Mouse (Mus musculus) T-helper 2 cell (primary cell): ENCODE measurements at regions not wholly inside any gene's neighbourhood (a gene's known extent, or its start where the extent isn't known, plus 50 kb on each side); places are given as distances from the start of the nearest gene placed in this dataset.

Source experiments
- in situ Hi-C: fragments of 300-600 bp; cut with MboI, MseI; formaldehyde crosslinking; loops from one replicate; pipeline ENCODE4 v1.15.1; 2025; ENCODE audit warnings: high pct_unique_total_duplicates

DNA sequence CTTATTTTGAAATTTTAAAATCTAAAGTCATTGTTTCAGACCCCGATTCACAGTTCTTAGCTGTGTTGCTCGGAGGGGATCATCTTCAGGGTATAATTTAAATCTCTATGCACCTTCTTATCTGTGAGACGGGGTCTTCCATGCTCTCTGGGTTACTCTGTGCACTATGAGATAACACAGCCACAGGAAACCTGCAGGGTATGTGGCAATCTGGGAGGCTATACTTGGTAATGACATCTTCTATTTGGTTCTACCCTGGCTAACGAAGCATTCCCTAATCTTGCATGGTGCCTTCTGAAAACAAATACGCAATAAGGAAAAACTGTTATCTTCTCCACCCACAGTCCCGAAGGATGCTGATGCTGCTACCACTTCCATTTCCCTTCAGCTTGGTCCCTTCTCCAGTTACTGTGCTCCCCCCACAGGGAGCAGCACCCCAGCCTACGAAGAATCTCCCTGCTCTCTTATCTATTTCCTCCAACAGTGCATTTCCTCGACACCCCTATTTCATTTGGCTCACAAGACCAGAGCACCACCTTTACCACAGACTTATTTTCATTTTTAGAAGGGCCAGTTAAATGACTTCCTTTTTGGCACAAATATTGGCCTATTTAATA lies 378.2 kb downstream of the Gm9195 start:
- in situ Hi-C loops = no loop called here

DNA sequence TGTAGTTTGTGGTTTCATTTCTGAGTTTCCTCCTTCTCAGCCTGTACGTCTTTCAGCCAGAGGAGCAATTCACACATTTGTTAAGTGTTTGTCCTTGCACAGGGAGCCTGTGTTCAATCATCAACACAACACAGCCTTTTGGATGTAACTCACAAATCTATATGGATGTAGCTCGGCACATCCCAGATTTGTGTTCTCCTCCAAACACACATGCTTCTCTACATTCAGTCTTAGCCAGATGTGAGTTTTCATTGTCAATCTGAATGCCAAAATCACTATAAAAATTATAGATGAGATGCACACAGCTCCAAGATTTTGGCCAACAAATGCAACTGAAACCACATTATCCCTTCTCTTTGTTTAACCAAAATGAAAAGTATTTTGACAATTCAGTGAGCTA lies 380.9 kb downstream of the Gm9195 start:
- in situ Hi-C loops = no loop called here

DNA sequence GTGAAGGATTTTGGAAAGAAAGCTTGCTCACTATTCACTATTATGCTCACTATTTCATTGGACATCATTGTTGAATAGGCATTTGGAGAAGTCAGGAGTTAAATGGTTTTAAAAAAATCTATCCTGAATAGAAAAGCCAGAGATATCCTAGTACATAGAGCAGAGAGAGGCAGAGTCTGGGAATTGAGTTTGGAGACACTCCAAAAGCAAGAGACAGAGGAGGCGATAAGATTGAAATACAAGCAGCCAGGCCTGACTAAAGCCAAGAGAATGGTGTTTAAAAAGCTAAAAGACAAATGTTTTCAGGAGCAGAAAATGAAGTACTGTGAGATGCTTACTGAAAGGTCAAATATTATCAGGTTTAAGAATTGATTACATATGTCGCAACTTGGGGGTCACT lies 400.1 kb downstream of the Gm9195 start:
- in situ Hi-C loops = no loop called here

DNA sequence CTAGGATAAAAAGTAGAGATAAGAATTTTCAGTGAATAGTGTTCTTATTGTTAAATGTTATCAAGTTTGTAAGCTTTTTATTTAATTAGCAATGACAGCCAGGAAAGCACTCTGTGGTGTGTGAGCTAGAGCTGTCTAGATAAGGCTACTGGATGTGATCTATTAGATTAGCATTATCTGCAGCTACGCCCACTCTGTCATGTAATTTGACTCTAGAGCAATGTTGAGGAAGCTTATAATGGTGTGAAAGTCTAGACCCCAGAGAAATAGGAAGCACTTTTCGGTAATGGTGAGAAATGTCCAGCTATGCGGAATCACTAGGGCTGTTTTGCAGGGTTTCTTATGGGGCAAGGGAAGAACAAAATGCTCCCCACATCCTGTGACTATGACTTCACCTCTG lies 410.2 kb downstream of the Gm9195 start:
- in situ Hi-C loops = no loop called here

DNA sequence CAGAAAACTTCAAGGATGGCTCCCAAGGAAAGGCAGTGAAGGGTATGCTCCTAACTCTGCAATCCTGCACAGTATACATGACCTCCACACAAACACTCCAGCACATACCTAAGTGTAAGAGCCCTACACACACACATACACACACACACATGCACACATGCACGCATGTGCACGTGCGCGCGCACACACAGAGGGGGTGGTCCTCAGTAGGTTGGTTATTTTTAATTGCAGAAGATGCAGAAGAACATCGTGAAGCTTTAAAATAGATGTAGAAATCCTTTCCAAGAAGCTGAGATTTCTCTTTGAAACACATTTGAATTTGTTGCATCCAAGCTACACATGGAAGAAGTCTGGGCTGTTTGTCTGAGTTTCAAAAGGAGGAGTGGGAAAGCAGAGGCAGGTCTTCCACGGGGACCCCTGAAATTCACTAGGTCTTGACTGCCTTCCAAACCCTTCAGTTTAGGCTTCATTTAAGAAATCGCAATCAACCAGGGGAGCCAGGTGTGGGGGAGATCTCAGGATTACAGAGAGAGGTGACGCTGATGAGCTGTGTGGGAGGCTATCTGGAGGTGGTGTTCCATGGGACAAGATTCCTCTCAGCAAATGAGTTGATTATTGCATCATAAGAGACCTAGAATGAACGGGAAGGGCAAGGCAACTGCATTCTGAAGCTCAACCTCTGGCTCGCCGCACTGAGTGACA lies 427.4 kb downstream of the Gm9195 start:
- in situ Hi-C loops = no loop called here

DNA sequence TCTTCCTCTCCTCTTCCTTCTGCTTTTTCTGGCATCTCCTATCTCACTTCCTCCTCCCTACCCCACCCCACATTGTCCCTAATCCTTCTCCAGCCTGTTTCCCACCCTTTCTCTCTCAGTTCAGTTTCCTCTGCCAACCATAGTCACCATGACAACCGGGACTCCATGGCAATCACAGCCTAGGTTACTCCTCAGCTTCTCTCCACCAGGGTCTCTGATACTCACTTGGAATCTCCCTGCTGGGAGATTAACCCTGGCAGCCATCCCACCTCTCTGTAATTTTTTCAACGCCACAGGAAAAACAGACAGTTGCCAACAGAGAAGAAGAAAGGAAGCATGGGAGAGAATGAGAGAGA lies 448.8 kb downstream of the Gm9195 start:
- in situ Hi-C loops = no loop called here

DNA sequence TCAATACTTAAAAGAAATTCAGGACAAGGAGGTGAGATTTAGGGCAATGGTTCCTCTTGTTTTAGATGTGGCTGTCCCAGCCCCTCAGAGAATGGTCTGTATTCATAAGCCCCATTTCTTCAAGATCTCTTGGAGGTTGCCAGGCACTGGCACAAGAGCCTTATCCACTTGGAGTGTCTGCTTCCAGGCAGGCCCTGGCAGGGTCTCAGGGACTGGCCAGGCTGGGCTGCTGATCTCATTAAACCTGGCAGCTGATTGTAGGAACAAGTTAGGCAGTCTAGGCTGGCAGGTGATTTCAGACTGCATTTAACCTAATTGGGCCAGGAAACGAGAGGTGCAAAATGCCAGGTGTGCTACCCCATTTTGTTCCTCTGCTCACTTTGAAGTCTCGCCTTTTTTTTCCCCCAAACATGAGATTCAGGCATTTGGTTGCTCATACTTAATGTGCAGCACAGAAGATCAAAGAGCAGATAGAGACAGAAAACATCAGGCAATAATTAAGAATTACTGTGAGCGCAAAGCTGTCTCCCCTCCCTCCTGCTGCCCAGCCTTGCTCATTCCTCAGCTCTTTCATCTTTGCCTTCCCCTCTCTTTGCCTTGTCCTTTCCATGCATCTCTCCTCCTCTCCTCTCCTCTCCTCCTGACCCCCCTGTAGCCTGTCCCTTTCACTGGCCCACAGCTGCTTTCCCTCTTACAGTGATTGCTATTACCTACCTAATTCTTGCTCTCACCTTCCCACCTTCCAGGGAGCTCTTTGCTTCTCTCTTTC lies 449.3 kb downstream of the Gm9195 start:
- in situ Hi-C loops = no loop called here

DNA sequence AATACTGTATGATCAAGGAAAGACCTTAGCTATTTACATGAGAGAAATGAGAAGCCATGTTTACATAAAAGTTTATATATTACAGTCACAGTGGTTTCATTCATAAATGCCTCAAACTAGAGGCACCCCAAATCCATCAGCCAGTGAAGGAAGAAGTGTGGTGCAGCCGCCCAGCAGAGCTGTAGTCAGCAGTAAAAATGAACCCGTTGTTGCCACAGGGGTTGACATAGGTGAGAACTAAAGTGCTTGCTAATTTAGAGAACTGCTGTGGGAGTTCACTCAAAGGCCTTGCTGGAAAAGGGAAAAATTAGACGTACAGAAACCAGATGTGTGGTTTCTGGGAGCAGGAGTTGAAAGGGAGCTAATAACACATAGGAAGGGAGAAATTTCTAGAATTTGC lies 461.2 kb downstream of the Gm9195 start:
- in situ Hi-C loops = no loop called here

DNA sequence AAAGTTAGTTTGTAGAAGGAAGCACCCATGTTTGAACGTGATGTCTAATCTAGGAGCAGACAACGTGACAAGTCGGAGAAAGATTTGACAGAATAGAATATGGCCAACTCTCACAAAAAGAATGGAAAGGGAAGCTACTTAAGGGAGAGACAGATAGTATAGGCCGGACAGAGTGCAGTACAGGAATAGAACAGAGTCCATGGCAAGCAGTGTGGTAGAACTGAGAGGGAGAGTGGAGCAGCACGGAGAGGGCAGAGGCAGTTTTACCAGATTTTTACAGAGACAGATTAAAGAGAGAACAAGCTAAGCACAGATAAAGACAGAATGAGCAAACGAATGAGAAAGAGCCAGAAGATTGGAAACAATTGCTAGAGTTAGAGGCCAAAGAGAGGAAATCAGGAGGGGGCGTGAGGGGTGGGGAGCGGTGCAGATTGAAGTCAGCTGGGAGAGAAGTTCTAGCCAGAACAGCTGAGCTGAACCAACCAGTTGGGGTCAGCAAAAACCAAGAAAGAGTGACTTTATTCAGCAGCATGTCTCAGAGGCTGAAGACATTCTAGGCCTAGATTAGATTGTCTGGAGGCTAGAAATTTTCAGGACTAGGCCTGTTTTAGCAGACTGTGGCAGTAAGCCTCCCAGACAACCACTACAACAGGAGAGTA lies 464.1 kb downstream of the Gm9195 start:
- in situ Hi-C loops = no loop called here

DNA sequence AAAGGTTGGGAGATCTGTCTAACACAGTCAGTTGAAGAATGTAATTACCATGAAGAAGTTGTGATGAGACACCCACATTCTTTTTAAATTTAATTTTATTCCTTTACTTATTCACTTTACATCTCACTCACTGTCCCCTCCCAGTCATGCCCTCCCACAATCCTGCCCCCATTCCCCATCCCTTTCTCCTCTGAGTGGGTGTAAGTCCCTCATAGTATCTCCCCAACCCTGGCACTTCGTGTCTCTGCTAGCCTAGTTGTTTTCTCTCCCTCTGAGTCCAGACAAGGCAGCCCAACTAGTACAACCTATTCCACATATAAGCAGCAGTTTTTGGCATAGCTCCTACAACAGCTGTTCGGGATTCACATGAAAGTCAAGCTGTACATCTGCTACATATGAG lies 487.3 kb downstream of the Gm9195 start:
- in situ Hi-C loops = no loop called here

DNA sequence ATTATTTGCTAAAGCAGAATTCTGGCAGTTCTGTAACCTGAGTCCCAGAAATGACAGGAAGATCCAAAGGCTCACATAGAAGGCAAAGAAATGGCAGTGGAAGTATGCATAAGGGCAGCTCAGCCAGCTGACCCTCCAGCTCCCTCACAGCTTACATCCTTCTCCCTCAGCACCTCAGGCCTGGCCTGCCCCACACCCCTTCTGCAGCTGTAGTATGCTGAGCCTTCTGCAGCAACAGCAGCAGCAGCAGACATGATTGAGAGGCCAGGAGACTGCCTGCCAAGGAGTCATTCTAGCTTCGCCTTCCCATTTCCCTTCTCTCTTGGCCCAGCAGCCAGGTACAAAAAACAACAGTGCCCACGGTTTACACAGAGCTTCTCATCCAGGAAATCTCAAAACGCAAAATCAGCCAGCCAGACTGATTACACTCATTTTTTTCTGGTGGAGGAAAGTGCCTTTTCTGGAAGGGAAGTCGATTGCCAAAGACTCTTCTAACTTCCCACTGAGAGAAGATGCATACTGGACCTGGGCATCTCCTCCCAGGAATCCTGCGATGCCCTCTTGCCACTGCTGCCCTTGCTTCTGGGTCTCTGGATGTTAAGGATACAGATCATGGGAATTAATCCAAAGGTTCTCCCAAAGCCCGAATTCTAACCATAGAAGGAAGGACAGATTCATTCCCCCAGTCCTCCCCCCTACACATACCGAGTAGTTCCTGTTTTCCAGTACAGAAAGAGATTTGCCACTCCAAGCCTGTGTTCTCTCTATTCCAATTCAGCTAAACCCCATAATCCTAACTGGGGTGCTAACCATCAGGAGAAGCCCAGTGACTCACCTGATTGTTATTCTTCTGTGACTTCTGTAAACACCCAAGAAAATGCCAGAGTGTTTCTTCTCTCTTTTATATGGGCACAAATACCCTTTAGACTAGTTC lies 489.2 kb downstream of the Gm9195 start:
- in situ Hi-C loops = no loop called here

DNA sequence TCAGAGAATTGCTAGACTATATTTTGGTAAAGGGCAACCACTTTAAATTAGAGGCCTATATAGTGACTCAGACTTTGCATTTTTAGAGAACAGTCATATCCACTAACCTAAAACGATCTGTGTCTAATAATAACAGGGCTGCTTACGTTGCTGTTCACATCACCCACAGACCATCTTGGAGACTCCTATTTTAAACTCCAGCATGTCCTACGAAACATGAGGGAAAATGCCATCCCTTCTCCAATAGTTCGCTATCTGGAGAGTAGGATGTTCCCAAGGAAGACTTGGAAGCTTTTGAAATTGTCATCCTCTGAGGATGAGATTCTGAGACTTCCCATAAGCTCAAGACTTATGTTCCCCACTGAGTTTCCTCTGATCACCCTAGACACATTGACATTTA lies 518.6 kb downstream of the Gm9195 start:
- in situ Hi-C loops = no loop called here

DNA sequence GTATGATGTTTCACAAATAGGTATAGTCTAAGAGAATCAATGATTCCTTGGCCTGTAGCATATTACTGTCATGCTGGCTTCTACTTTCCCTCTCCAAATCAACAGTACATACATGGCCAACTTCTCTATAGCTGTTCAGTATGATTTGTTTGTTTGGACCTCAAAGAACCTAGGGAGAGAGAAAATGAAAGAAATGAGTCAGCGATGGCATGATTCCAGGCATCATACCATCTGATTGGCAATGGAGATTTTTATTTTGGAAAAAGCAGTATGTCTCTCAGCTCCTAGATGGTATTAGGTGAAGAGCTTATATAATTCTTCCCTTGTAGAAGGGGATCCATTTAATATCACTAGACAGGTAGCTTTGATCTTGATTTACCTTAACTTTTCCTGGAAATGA lies 519.1 kb downstream of the Gm9195 start:
- in situ Hi-C loops = no loop called here

DNA sequence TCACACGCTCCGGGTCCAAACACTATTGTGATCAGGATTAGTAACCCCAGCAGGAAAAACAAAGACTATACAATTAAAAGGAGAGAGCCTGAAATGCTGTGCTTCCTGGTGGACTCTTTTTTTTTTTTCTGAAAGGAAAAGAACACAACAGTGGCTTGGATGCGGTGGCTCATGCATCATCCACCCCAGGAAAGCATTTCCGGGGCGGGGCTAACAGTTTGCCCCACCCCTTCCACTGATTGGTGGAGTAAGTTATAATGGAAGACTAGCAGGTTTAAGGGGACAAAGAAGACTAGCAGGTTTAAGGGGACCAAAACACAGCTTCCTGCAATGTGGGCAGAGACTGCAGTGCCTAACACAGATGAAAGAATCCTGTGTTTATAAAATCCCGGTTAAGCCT lies 524.0 kb downstream of the Gm9195 start:
- in situ Hi-C loops = no loop called here

DNA sequence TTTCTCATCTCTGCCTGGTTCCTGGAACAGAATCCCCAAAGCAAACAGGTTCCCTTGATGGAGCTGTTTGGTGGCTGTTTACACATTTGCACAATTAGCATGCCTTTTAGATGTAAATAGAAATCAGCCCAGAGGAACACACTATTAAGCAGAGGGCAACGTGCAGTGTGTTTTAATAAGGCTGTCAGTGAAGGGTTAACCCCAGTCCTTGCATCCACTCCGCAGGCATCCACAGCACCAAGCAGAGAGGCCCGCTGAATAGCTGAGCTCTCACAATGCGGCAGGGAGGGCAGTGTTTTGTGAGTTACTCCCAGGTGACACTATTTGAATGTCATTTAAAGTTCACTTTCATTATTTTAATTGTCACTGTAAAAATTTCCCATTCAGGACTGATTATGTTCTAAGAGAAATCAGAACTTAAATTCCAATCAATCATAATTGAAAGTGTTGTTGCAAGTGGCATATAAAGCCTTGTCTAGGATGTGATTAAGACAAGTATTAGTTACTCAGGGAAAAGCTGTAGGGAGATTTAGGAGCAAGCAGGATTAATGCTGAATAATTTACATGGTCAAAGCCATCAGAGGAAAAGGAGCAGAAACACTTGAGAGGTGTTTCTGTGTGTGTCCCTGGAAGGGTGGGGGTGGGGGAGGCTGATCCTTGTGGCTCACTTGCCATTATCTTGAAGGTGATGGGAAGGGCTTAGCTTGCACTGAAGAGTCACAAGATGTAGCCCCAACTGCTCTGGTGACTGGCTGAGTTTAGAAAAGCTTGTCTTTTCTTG lies 528.1 kb downstream of the Gm9195 start:
- in situ Hi-C loops = no loop called here

DNA sequence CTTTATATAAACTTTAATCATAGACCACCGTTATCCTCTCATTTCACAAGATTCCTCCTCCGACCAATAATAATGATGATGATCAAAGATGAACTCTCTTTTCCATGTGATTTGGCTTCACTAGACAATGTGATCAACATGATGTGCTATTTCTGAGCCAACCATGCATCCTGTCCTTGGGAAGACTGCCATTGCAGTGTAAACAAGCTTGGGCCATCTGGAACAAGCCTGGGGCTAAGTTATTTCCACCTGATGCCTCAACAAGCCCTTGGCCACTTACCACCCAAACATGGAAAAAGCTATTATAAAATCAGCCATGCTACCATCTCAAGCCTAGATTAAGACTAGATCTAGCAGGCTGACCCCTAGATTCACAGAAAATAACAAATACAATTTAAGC lies 542.9 kb downstream of the Gm9195 start:
- in situ Hi-C loops = no loop called here

DNA sequence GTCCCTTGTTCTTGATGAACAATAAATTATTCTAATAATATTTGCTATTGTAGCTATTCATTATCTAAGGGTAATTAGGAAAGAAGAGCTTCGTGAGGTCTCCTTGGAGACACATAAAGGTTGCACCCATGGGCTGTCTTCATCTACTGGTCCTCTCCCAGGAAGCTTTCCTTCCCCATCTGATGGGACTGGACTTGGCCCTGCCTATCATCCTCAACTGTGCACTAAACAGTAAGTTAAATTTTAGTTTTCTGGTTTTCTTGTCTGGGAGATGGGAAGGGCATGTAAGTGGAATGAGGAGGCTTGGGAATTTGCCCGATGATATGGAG lies 554.5 kb downstream of the Gm9195 start:
- in situ Hi-C loops = no loop called here

DNA sequence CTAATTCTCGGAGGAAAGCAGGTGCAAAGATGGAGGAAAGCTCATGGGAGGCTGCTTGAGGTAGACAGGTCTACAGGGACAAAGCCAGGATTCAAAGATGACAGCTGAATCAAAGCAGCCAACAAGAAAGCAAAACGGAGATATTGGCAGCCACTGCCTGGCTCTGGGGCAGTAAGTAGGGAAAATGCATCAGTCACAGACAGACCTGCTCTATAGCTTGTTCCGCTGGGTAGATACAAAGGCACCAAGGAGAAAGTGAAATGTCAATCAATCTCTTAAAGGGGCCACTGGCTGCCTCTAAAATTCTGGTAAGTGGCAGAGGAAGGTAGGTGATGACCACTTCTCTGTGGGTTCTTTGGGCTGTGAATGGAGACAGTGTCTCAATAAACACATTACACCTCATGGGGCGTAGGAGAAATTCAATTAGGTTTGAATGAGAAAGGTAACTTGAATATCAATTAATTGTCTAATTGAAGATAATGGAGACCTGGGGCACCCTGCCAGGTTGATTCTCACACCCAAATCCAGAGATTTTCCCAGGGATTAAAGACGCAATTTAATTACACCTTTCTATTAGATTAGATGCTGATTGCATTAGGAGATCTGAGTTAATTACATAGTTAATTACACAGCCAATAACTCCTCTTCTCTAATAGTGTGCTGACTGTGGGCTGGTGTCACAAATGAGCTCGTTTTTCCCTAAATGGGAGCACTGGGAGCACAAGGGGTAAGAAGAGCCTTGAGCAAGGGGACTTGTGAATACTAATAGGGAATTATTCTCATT lies 555.1 kb downstream of the Gm9195 start:
- in situ Hi-C loops = no loop called here

DNA sequence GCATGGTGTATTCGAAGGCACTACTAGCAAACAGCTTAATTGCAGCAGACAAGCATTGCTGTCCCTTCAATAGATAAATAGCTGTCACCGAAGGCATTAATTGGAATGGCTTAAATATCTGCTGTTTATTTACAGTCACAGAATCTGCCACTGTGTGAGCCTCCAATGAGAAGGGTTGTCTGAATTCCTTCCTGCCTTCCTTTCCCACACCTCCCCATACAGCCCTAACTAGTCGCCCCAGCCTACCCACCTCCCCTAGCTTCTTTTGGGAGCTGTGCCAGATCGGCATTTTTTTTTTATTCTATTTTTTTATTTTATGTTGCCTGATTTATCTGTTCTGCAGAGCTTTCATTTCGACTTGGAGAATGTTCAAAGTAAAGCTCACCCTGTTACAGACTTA lies 575.7 kb downstream of the Gm9195 start:
- in situ Hi-C loops = no loop called here

DNA sequence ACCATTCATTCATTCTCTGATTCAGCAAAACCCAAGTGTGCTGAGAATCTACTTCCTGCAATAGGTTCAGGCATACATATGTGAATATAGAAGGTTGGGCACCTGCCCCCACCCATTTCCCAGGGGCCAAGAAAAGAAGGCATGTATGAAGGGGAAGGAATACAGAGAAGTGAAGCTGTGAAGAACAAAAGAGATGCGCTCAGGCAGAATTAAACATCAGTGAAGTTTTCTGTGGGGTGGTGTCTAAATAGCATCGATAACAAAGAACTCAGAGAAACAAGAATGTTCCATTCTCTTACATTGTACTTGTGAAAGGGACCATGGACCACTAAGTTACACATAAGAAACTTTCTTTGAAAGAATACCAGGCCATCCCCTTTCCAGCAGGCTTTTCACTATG lies 580.7 kb downstream of the Gm9195 start:
- in situ Hi-C loops = no loop called here
